Mouse (Mus musculus) liver, embryonic 14.5 days (tissue): ENCODE measurements at regions not wholly inside any gene's neighbourhood (a gene's known extent, or its start where the extent isn't known, plus 50 kb on each side); places are given as distances from the start of the nearest gene placed in this dataset.

Experiments
- CTCF ChIP-seq: IDR thresholded peaks from 2 replicates; pipeline ENCODE4 v1.5.1; 2016; ENCODE audit warnings: antibody characterized with exemption, low read depth, control low read depth
- EP300 ChIP-seq: IDR thresholded peaks from 2 replicates; pipeline ENCODE4 v1.6.1; 2016; ENCODE audit warnings: antibody characterized with exemption, low read depth

DNA sequence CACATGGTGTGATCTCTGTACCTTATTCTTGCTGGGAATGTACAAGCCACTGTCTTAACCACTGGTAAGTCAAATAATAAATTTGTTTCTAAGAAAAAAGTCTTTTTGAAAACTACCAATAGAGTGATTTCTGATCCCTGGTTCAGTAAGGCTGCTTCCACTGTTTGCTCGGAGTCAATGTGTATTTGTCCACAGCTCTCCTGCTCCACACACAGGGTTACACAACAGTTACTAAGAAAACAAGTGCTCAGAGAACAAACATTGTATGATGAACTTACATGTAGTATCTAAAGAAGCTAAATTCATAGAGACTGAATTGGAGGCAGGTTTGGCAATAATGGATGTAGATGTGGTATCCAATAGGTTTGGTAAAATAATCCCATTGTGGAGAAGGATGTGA is 751.4 kb downstream of the 1700064H15Rik start:
- TF ChIP-seq CTCF (no peak), EP300 (no peak)
